Mouse (Mus musculus) lung, embryonic 15.5 days (tissue): Measurements from ENCODE around the gene Chrna10. TPM values are rescaled to one million over a fixed set of nuclear protein-coding genes. Genes with fewer than 3 reads are reported as not detected.
A peak's percentile ranks its signal among the peaks of the same experiment; 100 is the strongest.

Experiments
- ATAC-seq: fragments of 200-750 bp; cut with Nextera tagmentation; 2 replicates; pipeline ENCODE4 v1.8.0; 2017; ENCODE audit warnings: moderate number of reproducible peaks, borderline replicate concordance; ENCODE audit not compliant: low FRiP score, low TSS enrichment; ENCODE audit errors: extremely low read depth
- H3K27ac ChIP-seq: fragments of 300-500 bp; sonication (generic); 2 replicates; pipeline ENCODE4 v1.5.1; 2015; ENCODE audit warnings: moderate library complexity, mild to moderate bottlenecking, inconsistent platforms
- H3K27me3 ChIP-seq: fragments of 300-500 bp; sonication (generic); 2 replicates; pipeline ENCODE4 v1.6.1; 2015; ENCODE audit warnings: inconsistent platforms
- H3K36me3 ChIP-seq: fragments of 300-500 bp; sonication (generic); 2 replicates; pipeline ENCODE4 v1.6.1; 2015; ENCODE audit warnings: inconsistent platforms
- H3K4me1 ChIP-seq: fragments of 300-500 bp; sonication (generic); 2 replicates; pipeline ENCODE4 v1.6.1; 2015; ENCODE audit warnings: inconsistent platforms
- H3K4me2 ChIP-seq: fragments of 300-500 bp; sonication (generic); 2 replicates; pipeline ENCODE4 v1.6.1; 2015; ENCODE audit warnings: inconsistent platforms, mild to moderate bottlenecking, moderate library complexity
- H3K4me3 ChIP-seq: fragments of 300-500 bp; sonication (generic); 2 replicates; pipeline ENCODE4 v1.5.1; 2015; ENCODE audit warnings: mild to moderate bottlenecking, inconsistent platforms
- H3K9ac ChIP-seq: fragments of 300-500 bp; sonication (generic); 2 replicates; pipeline ENCODE4 v1.6.1; 2015; ENCODE audit warnings: inconsistent platforms
- H3K9me3 ChIP-seq: fragments of 300-500 bp; sonication (generic); 2 replicates; pipeline ENCODE4 v1.6.1; 2016; ENCODE audit warnings: inconsistent platforms
- WGBS: fragments of 180-500 bp; shearing (Covaris S2); methylation state at CpG from one replicate; pipeline ENCODE4 v1.1.7; 2015; 5-methylcytosine and 5-hydroxymethylcytosine counted together
- polyA plus RNA-seq: library from polyadenylated mRNA; unstranded; fragments of >200 nt; fragmentation: Nextera tagmentation; extraction: Ambion mirVana; gene quantifications from 2 replicates; pipeline ENCODE4 v1.2.1, GENCODE M21; 2015

Chrna10 gene
- polyA plus RNA-seq, 1 experiment from 2014 or later, result 0.16 TPM

- Histone ChIP-seq H3K9ac (no peak overlapping the region), H3K4me2 (no peak overlapping the region), H3K36me3 (no peaks in the 10 kb centered on the region), H3K27me3 (no peaks in the 10 kb centered on the region), H3K4me1 (peaks cover 26% of the 10 kb centered on the region), H3K4me3 (no peak overlapping the region), H3K27ac (no peak overlapping the region), H3K9me3 (no peaks in the 10 kb centered on the region)
- no peak for ATAC-seq
- 45% methylated on average over 5 of the region's 5 CpGs for WGBS
These were observed 12.5 kb downstream of the Chrna10 start for GRCm38 (mm10) chr7:102104126-102104525.

- no peaks in the 10 kb centered on the region for H3K36me3 ChIP-seq
- WGBS, result 57% methylated on average over 2 of the region's 2 CpGs
- H3K9me3 ChIP-seq, result no peaks in the 10 kb centered on the region
- H3K4me1 ChIP-seq, result peaks cover 26% of the 10 kb centered on the region
- H3K27me3 ChIP-seq, result no peaks in the 10 kb centered on the region
- no peak for ATAC-seq
- no peak overlapping the region for H3K27ac ChIP-seq
- H3K9ac ChIP-seq, result no peak overlapping the region
- no peak overlapping the region for H3K4me2 ChIP-seq
- H3K4me3 ChIP-seq, result no peak overlapping the region
These were observed 13.1 kb downstream of the Chrna10 start for GRCm38 (mm10) chr7:102103555-102103954.

GRCm38 (mm10) chr7:102102696-102103095, 13.9 kb downstream of the Chrna10 start:
- ATAC-seq, result no peak
- no peaks in the 10 kb centered on the region for H3K9me3 ChIP-seq
- H3K4me2 ChIP-seq, result no peak overlapping the region
- 39% methylated on average over 6 of the region's 6 CpGs for WGBS
- H3K4me3 ChIP-seq, result no peak overlapping the region
- no peaks in the 10 kb centered on the region for H3K36me3 ChIP-seq
- H3K27me3 ChIP-seq, result no peaks in the 10 kb centered on the region
- H3K27ac ChIP-seq, result no peak overlapping the region
- H3K9ac ChIP-seq, result no peak overlapping the region
- peaks cover 26% of the 10 kb centered on the region for H3K4me1 ChIP-seq

GRCm38 (mm10) chr7:102102241-102102640, 14.4 kb downstream of the Chrna10 start:
- no peak for ATAC-seq
- WGBS, result 41% methylated on average over 8 of the region's 8 CpGs
- H3K27ac ChIP-seq, result no peak overlapping the region

GRCm38 (mm10) chr7:102101487-102101886, 15.1 kb downstream of the Chrna10 start, which contains the start of gene Art1:
Gene Art1, plus strand, starts transcription at chr7:102101743.
- Histone ChIP-seq H3K27ac (no peak within 1 kb of the TSS), H3K9me3 (no peaks in the 10 kb centered on the region), H3K27me3 (no peaks in the 10 kb centered on the region), H3K9ac (no peak within 1 kb of the TSS), H3K36me3 (no peaks in the 10 kb centered on the region), H3K4me1 (peaks cover 17% of the 10 kb centered on the region), H3K4me2 (peak within 1 kb of the TSS; percentile 56; the same call in 1 of the 2 replicates), H3K4me3 (no peak within 1 kb of the TSS)
- no peak for ATAC-seq
- WGBS, result 54% methylated on average over 5 of the region's 5 CpGs

More at GRCm38 (mm10) chr7:102102241-102102640, 14.4 kb downstream of the Chrna10 start:
- Histone ChIP-seq H3K9ac (no peak overlapping the region), H3K9me3 (no peaks in the 10 kb centered on the region), H3K27me3 (no peaks in the 10 kb centered on the region), H3K4me3 (no peak overlapping the region), H3K4me2 (no peak overlapping the region), H3K4me1 (peaks cover 25% of the 10 kb centered on the region), H3K36me3 (no peaks in the 10 kb centered on the region)

- Histone ChIP-seq H3K9me3 (no peaks in the 10 kb centered on the region), H3K4me2 (no peak overlapping the region), H3K4me1 (peaks cover 17% of the 10 kb centered on the region), H3K27me3 (no peaks in the 10 kb centered on the region), H3K36me3 (no peaks in the 10 kb centered on the region), H3K9ac (no peak overlapping the region), H3K27ac (no peak overlapping the region), H3K4me3 (no peak overlapping the region)
- ATAC-seq, result no peak
- 59% methylated on average over 5 of the region's 5 CpGs for WGBS
These were observed 15.8 kb downstream of the Chrna10 start for GRCm38 (mm10) chr7:102100868-102101267.

GRCm38 (mm10) chr7:102099760-102100661, 16.6 kb downstream of the Chrna10 start:
- peak overlapping the region; percentile 28 for H3K4me3 ChIP-seq
- WGBS, result 4% methylated on average over 30 of the region's 30 CpGs
- no peaks in the 10 kb centered on the region for H3K9me3 ChIP-seq
- H3K36me3 ChIP-seq, result no peaks in the 10 kb centered on the region
- no peak overlapping the region for H3K27ac ChIP-seq
- peak overlapping the region; percentile 56 for H3K4me2 ChIP-seq
- peaks cover 17% of the 10 kb centered on the region for H3K4me1 ChIP-seq
- ATAC-seq, result peak; percentile 80
- 0 out of 2 replicates have a peak overlapping the region, but pooled peaks have one; percentile 11 for H3K9ac ChIP-seq
- no peaks in the 10 kb centered on the region for H3K27me3 ChIP-seq

GRCm38 (mm10) chr7:102087336-102087735, 29.3 kb downstream of the Chrna10 start:
- Histone ChIP-seq H3K27me3 (no peaks in the 10 kb centered on the region), H3K4me1 (no peaks in the 10 kb centered on the region), H3K4me2 (no peak overlapping the region), H3K36me3 (peaks cover 24% of the 10 kb centered on the region), H3K9me3 (no peaks in the 10 kb centered on the region), H3K4me3 (no peak overlapping the region), H3K9ac (no peak overlapping the region), H3K27ac (no peak overlapping the region)
- WGBS, result 77% methylated on average over 4 of the region's 4 CpGs
- ATAC-seq, result no peak

- H3K9ac ChIP-seq, result no peak overlapping the region
- no peaks in the 10 kb centered on the region for H3K4me1 ChIP-seq
- 81% methylated on average over 26 of the region's 26 CpGs for WGBS
- no peak overlapping the region for H3K4me3 ChIP-seq
- no peak for ATAC-seq
- H3K4me2 ChIP-seq, result no peak overlapping the region
- no peaks in the 10 kb centered on the region for H3K27me3 ChIP-seq
- no peaks in the 10 kb centered on the region for H3K9me3 ChIP-seq
- H3K27ac ChIP-seq, result no peak overlapping the region
- H3K36me3 ChIP-seq, result peaks cover 51% of the 10 kb centered on the region
These were observed 32.5 kb downstream of the Chrna10 start for GRCm38 (mm10) chr7:102084041-102084696.

GRCm38 (mm10) chr7:102082816-102083215, 33.8 kb downstream of the Chrna10 start, which contains the start of gene Trpc2:
Gene Trpc2, plus strand, starts transcription at chr7:102083116.
- Histone ChIP-seq H3K9me3 (no peaks in the 10 kb centered on the region), H3K4me3 (no peak within 1 kb of the TSS), H3K36me3 (peaks cover 61% of the 10 kb centered on the region), H3K4me2 (no peak within 1 kb of the TSS), H3K4me1 (no peaks in the 10 kb centered on the region), H3K27me3 (no peaks in the 10 kb centered on the region), H3K9ac (no peak within 1 kb of the TSS), H3K27ac (no peak within 1 kb of the TSS)
- WGBS, result 84% methylated on average over 5 of the region's 5 CpGs
- ATAC-seq, result no peak

GRCm38 (mm10) chr7:102081784-102082183, 34.8 kb downstream of the Chrna10 start:
- no peaks in the 10 kb centered on the region for H3K9me3 ChIP-seq
- H3K36me3 ChIP-seq, result peaks cover 69% of the 10 kb centered on the region
- no peak for ATAC-seq
- no peaks in the 10 kb centered on the region for H3K27me3 ChIP-seq
- no peak overlapping the region for H3K9ac ChIP-seq
- H3K27ac ChIP-seq, result no peak overlapping the region
- no peaks in the 10 kb centered on the region for H3K4me1 ChIP-seq
- no peak overlapping the region for H3K4me3 ChIP-seq
- H3K4me2 ChIP-seq, result no peak overlapping the region
- 93% methylated on average over 5 of the region's 5 CpGs for WGBS

GRCm38 (mm10) chr7:102080311-102080710, 36.3 kb downstream of the Chrna10 start:
- H3K4me1 ChIP-seq, result no peaks in the 10 kb centered on the region
- no peak overlapping the region for H3K27ac ChIP-seq
- no peaks in the 10 kb centered on the region for H3K9me3 ChIP-seq
- H3K4me2 ChIP-seq, result no peak overlapping the region
- no peaks in the 10 kb centered on the region for H3K27me3 ChIP-seq
- H3K9ac ChIP-seq, result no peak overlapping the region
- 84% methylated on average over 8 of the region's 8 CpGs for WGBS
- ATAC-seq, result no peak
- no peak overlapping the region for H3K4me3 ChIP-seq
- peaks cover 78% of the 10 kb centered on the region for H3K36me3 ChIP-seq
